Mouse (Mus musculus) WW6 (cell line): ENCODE measurements around the gene Polq.
A peak's percentile ranks its signal among the peaks of the same experiment; 100 is the strongest.

Experiments
- DNase-seq: peaks from one replicate; pipeline ENCODE4 v3.0.0-alpha.2; 2013; ENCODE audit warnings: low read depth, low spot score

Gene Polq

DNA sequence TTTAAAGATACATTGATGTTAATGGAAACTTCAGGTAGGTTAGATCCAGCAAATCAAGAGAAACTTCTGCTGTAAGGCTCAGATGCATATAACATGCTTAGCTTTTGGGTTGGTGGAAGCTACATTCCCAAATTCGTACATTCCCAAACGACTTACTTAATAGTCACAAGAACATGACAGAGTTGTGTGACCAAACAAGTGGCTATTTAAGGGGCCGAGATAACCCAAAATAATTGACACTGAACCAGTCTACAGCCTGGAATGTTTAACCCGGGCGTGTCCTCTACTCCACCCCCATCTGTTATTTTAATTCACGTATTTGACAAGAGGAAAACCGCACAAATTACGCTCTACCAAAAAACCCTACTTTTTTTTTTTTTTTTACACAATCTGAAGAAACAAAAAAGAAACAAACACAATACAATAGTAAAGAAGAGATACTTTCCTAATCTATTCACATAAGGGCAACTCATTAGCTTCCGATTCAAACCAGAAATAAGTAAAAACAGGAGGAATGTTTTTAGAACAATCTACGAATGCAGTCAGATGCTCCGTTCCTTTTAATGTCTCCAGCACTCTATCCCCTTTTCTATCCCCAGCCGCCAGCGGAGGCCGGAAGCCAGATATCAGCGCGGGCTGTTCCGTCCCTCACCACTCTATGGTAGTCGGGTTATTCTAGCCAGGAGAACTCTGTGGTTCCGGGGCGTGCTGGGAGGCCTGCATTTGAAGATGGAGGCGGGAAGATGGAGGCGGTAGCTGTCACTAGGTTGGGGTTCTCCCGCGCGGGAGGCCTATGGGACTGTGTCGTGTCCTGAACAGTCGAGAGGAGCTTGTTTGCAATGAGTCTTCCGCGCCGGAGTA lies at the start of gene Polq:
Polq (plus strand) TSS at position 726 of the 861 bp plus-strand sequence.
- DNase-seq: peak; percentile 60

DNA sequence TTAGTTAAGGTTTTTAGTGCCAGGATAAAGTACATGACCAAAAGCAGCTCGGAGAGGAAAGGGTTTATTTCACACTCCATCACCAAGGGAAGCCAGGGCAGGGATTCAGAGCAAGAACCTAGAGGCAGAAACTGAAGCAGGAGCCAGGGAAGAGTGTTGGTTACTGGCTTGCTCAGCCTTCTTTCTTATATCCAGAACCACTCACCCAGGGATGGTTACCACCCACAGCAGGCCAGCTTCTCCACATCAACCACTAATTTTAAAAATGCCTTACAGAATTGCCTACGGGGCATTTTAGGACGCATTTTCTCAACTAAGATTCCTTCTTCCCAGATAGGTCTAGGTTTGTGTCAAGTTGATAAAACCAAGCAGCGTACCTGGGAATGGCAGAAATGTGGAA lies 48.2 kb upstream of the Polq start:
- no peak for DNase-seq

GRCm38 (mm10) chr16:36979127-36979526 lies 32.5 kb upstream of the Polq start:
- no peak for DNase-seq

GRCm38 (mm10) chr16:36983796-36984195 lies 27.8 kb upstream of the Polq start:
- DNase-seq: no peak

DNA sequence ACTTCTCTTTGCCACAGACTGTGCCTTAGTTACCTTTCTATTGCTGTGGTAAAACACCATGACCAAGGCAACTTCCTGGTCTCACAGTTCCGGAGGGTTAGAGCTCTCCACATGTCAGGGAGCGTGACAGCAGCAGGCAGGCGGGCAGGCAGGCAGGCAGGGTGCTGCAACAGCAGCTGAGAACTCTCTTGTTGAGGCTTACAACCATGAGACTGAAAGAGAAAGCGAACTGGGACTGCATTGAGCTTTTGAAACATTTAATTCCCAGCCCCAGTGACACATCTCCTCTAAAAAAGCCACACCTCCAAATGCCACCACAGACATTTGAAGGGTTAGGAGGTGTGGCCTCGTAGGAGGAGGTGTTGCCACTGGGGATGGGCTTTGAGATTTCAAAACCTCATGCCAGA lies 25.9 kb upstream of the Polq start:
- no peak for DNase-seq

- no peak for DNase-seq
Measured at GRCm38 (mm10) chr16:36987399-36987798, 24.2 kb upstream of the Polq start.

GRCm38 (mm10) chr16:36988066-36988465 lies 23.5 kb upstream of the Polq start:
- DNase-seq: no peak

- DNase-seq: no peak
Measured at GRCm38 (mm10) chr16:36989493-36989892, 22.1 kb upstream of the Polq start.

DNA sequence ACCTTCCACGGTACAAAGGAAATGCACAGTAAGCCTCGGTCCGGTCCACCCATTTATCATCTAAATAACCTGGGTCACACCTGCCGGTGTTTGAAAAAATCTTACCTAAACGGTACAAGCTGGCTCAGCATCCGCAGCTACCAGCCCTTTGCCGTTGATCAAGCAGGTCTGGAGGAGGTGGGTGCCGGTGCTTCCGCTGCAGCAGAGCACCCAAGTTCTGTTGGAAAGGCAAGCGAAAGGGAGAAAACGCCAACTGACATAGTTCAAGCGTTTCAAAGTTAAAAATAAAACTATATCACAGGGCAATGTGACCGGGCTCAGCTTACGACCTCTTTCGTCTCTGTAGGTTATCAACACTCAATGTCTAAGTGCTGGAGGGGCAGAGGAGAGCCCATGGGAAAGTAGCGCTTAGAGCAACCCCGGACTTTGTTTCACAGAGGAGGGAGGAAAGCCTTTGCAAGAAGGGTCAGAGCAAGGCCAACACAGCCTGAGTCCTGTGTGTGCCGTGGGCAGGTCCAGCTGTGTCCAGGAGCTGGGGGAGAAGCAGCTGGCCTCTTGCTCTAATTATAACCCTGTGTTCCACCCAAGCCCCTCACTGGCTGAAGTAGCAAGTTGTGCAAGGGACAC lies 21.5 kb upstream of the Polq start, which contains the start of gene Fbxo40:
Fbxo40 (minus strand) TSS at position 469 of the 627 bp plus-strand sequence.
- DNase-seq: no peak

GRCm38 (mm10) chr16:36997650-36998049 lies 13.9 kb upstream of the Polq start:
- DNase-seq: no peak

- DNase-seq: no peak
Measured at GRCm38 (mm10) chr16:36999366-36999972, 12.1 kb upstream of the Polq start.

- DNase-seq: no peak
Measured at GRCm38 (mm10) chr16:37009262-37009661, 2.3 kb upstream of the Polq start.

DNA sequence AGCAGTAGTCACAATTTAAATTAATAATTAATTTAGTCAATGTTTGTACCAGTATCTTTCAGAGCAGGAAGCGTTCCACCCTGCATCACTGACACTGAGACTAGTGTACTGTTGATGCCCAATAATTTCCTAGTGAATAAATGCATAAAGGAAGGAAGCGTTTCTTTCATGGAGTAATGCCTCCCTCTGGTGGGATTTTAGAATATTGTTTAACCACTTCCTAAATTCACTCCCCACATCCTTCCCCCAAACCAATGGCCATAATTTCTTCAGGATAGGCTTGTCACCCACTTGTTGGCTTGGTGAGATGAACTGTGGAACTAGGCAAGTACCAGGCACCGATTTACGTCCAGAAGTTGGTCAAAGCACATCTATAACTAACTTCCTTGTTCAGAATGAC lies 1.2 kb upstream of the Polq start:
- DNase-seq: no peak

- no peak for DNase-seq
Measured at GRCm38 (mm10) chr16:37011922-37012289, 320 bp downstream of the Polq start.

GRCm38 (mm10) chr16:37012336-37012735 lies 750 bp downstream of the Polq start:
- no peak for DNase-seq

GRCm38 (mm10) chr16:37027581-37027980 lies 16.0 kb downstream of the Polq start:
- no peak for DNase-seq

DNA sequence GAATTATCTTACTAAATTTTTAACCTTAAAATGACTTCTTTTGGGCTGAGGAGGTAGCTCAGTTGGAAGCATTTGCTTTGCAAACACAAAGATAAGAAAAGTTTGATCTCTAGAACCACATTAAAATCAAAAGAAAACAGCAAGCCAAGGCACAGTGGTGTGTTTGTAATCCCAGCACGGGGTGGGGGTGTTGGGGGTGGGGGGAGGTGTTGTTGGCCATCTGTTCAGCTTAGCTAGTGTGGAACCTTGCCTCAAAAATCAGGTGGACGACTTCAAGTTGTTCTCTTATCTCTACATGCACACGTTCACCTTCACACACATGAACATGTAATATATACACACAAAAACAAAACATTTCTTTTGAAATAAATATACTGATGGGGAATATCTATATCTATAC lies 20.4 kb downstream of the Polq start:
- no peak for DNase-seq

DNA sequence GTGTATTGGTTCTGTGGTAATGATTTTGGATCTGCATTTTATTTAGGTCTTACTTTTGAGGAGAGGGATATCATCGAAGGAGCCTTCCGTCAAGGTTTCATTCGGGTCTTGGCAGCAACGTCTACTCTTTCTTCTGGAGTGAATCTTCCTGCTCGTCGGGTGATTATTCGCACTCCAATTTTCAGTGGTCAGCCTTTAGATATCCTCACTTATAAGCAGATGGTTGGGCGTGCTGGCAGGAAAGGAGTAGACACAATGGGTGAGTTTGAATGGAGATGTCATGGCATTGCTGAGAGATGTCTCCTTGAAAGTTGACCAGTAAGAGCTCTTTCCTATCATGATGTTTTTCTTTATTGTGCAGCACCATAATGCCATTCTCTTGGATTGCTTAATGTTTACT lies 23.2 kb downstream of the Polq start:
- DNase-seq: no peak

DNA sequence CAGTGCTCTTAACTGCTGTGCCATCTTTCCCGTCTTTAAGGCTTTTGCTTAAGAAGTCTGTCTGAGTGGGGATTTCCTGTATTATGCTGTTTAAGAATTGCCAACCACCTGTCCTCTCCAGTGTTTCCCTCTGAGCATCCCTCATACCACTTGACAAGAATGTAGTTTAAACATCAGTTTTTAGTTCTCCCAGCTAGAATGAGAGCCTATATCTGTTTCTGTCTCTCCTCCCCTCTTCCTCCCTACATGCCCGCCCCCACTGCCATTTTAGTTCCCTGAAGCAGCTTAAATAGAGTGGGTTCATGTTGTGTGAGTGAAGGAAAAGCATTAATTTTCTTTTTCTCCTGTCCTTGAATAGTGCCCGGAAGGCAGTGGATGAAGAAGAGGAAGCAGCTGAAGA lies 48.0 kb downstream of the Polq start:
- no peak for DNase-seq

DNA sequence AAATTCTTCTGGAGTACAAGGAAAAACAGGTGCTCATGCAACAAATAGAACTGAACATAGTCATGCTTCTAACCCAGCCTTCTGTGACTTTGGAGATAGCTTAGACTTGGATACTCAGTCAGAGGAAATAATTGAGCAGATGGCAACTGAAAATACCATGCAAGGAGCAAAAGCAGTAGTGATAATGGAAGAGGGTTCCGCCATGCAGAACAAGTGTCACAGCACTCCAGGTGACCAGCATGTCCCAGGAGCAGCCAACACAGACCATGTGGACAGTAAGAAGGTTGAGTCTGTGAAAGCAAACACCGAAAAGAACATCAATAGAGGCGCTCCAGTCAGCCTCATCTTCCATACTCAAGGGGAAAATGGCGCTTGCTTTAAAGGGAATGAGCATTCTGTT lies 49.7 kb downstream of the Polq start:
- DNase-seq: no peak

GRCm38 (mm10) chr16:37072354-37072753 lies 60.8 kb downstream of the Polq start:
- no peak for DNase-seq

- DNase-seq: no peak
Measured at GRCm38 (mm10) chr16:37089648-37090047, 78.1 kb downstream of the Polq start.
